Mouse (Mus musculus): ENCODE results near the gene Gm44965. TPM values are rescaled to one million over a fixed set of nuclear protein-coding genes. Genes with fewer than 3 reads are reported as not detected.

Gene Gm44965
- polyA plus RNA-seq, 1 experiment from 2014 or later = not detected

- Histone ChIP-seq H3K4me2 (no peak overlapping the region), H3K4me3 (replicated peaks) (no peak overlapping the region), H3K36me3 (no peaks in the 10 kb centered on the region), H3K27ac (no peak overlapping the region), H3K4me1 (replicated peaks) (0 out of 2 replicates have a peak, but pooled peaks cover 7% of the 10 kb centered on the region), H3K9me3 (replicated peaks) (no peaks in the 10 kb centered on the region), H3K27me3 (no peaks in the 10 kb centered on the region), H3K9ac (no peak overlapping the region)
- WGBS (ENCODE audit: insufficient replicate concordance) = 69% methylated on average over 4 of the region's 4 CpGs
- DNase-seq (no peak), ATAC-seq (ENCODE audit: low read depth) (no peak)
Observed at GRCm38 (mm10) chr6:48565693-48566310, 27.9 kb upstream of the Gm44965 start.

DNA sequence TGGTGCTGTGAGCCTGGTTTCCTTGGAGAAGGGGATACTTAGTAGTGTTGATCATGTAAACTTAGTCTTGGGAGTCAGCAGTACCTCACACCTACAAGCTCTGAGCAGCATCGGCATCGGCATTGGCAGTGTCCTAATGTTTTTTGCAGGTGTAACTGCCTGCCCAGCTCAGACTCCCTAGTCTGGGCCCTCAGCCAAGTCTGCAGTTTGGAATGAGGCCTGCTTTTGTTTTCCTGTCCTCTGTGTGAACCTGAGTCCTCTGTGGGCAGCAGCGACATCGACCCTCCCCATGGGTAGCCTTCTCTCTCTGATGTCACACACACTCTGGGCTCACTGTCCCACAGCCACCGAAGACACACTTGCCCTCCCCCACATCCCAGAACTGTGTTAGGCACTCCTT is 27.4 kb upstream of the Gm44965 start:
- H3K4me2 ChIP-seq = no peak overlapping the region
- no peak overlapping the region for H3K4me3 ChIP-seq (replicated peaks)
- 0 out of 2 replicates have a peak, but pooled peaks cover 7% of the 10 kb centered on the region for H3K4me1 ChIP-seq (replicated peaks)
- no peak overlapping the region for H3K9ac ChIP-seq
- ATAC-seq (ENCODE audit: low read depth) = no peak
- H3K36me3 ChIP-seq = no peaks in the 10 kb centered on the region
- no peak overlapping the region for H3K27ac ChIP-seq
- 68% methylated on average over 5 of the region's 5 CpGs for WGBS (ENCODE audit: insufficient replicate concordance)
- H3K9me3 ChIP-seq (replicated peaks) = no peaks in the 10 kb centered on the region
- DNase-seq = no peak
- no peaks in the 10 kb centered on the region for H3K27me3 ChIP-seq

- Histone ChIP-seq H3K36me3 (no peaks in the 10 kb centered on the region), H3K9ac (no peak overlapping the region)
- no peak for DNase-seq
Observed at GRCm38 (mm10) chr6:48568036-48568984, 25.4 kb upstream of the Gm44965 start.

DNA sequence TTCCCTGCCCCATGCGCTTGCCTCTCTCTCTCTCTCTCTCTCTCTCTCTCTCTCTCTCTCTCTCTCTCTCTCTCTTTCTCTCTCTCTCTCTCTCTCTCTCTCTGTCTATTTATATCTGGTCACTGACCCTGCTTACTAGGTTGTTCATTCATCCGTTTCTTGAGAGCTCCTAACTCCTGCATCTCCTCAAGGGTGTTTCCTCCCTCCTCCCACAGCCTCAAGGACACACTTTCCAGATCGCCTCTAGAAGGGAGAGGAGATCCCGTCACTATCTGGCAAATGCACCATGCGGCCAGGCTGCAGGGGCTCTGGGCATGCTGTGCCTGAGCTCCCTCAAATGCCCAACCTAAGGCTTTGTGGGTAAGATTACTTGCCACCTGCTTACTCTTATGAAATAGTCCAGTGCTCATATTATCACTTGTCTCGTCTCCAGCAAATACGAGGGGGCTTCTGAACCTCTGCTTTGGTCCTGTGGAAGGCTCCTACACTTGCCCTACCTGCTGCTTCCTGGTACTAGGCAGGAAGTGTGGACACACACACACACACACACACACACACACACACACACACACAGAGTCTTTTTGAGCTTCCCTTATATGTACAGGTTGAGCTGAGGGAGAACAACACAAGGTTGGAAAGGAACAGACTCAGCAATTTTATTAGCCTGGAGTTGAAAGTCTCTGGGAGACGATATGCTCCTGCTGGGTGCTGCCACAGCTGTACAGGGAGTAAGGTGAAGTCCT is 24.5 kb upstream of the Gm44965 start:
- Histone ChIP-seq H3K36me3 (no peaks in the 10 kb centered on the region), H3K27me3 (no peaks in the 10 kb centered on the region), H3K9ac (no peak overlapping the region), H3K4me1 (replicated peaks) (peaks cover 20% of the 10 kb centered on the region), H3K4me2 (no peak overlapping the region), H3K9me3 (replicated peaks) (no peaks in the 10 kb centered on the region), H3K4me3 (replicated peaks) (no peak overlapping the region), H3K27ac (no peak overlapping the region)
- DNase-seq (no peak), ATAC-seq (ENCODE audit: low read depth) (no peak)
- WGBS (ENCODE audit: insufficient replicate concordance) = 67% methylated on average over 8 of the region's 8 CpGs

More at GRCm38 (mm10) chr6:48568036-48568984, 25.4 kb upstream of the Gm44965 start:
- no peak overlapping the region for H3K27ac ChIP-seq
- no peak for ATAC-seq (ENCODE audit: low read depth)
- no peaks in the 10 kb centered on the region for H3K9me3 ChIP-seq (replicated peaks)
- H3K4me1 ChIP-seq (replicated peaks) = peaks cover 19% of the 10 kb centered on the region
- H3K4me2 ChIP-seq = no peak overlapping the region
- 76% methylated on average over 21 of the region's 21 CpGs for WGBS (ENCODE audit: insufficient replicate concordance)
- no peaks in the 10 kb centered on the region for H3K27me3 ChIP-seq
- no peak overlapping the region for H3K4me3 ChIP-seq (replicated peaks)

GRCm38 (mm10) chr6:48572014-48572413 is 21.7 kb upstream of the Gm44965 start:
- Histone ChIP-seq H3K9me3 (replicated peaks) (no peaks in the 10 kb centered on the region), H3K4me2 (no peak overlapping the region), H3K9ac (no peak overlapping the region), H3K27ac (no peak overlapping the region), H3K4me1 (replicated peaks) (peaks cover 13% of the 10 kb centered on the region), H3K27me3 (no peaks in the 10 kb centered on the region), H3K36me3 (no peaks in the 10 kb centered on the region), H3K4me3 (replicated peaks) (no peak overlapping the region)
- WGBS (ENCODE audit: insufficient replicate concordance) = 78% methylated on average over 5 of the region's 5 CpGs
- ATAC-seq (ENCODE audit: low read depth) (no peak), DNase-seq (no peak)

- no peak for DNase-seq
- Histone ChIP-seq H3K4me2 (no peak within 1 kb of the TSS), H3K9ac (no peak within 1 kb of the TSS), H3K9me3 (replicated peaks) (no peaks in the 10 kb centered on the region), H3K27ac (no peak within 1 kb of the TSS), H3K36me3 (no peaks in the 10 kb centered on the region), H3K4me3 (replicated peaks) (no peak within 1 kb of the TSS), H3K4me1 (replicated peaks) (peaks cover 13% of the 10 kb centered on the region), H3K27me3 (no peaks in the 10 kb centered on the region)
- WGBS (ENCODE audit: insufficient replicate concordance) = 40% methylated on average over 6 of the region's 6 CpGs
- ATAC-seq (ENCODE audit: low read depth) = no peak
Observed at GRCm38 (mm10) chr6:48572572-48573061, 21.1 kb upstream of the Gm44965 start, which contains the start of gene Rarres2. Gene Rarres2, minus strand, starts transcription at chr6:48572789.

GRCm38 (mm10) chr6:48573280-48573679 is 20.5 kb upstream of the Gm44965 start:
- Histone ChIP-seq H3K27me3 (no peaks in the 10 kb centered on the region), H3K27ac (no peak overlapping the region), H3K9me3 (replicated peaks) (no peaks in the 10 kb centered on the region), H3K4me3 (replicated peaks) (no peak overlapping the region), H3K4me2 (no peak overlapping the region), H3K4me1 (replicated peaks) (peaks cover 13% of the 10 kb centered on the region), H3K36me3 (no peaks in the 10 kb centered on the region), H3K9ac (no peak overlapping the region)
- DNase-seq = no peak
- 50% methylated on average over 10 of the region's 10 CpGs for WGBS (ENCODE audit: insufficient replicate concordance)
- ATAC-seq (ENCODE audit: low read depth) = no peak

DNA sequence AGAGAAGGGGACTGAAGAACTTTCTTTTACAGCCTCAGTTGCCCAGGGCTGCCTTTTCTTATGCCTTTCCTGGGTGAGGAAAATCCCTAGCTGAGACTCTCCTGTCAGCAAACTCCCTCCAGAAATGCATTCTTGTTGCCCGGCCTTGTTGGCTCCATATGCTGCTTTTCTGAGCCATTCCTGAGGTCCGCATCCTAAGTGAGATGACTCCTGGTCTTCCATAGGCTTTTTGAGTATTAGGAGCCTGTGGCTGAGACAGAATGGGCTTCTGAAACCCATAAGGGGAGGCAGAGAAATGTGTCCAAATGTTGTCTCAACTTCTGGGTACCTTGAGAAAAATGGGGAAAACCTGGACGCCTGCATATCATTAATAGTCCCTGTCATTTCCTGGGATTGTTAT is 19.8 kb upstream of the Gm44965 start:
- Histone ChIP-seq H3K9me3 (replicated peaks) (no peaks in the 10 kb centered on the region), H3K27ac (no peak overlapping the region), H3K4me2 (no peak overlapping the region), H3K27me3 (no peaks in the 10 kb centered on the region), H3K4me3 (replicated peaks) (no peak overlapping the region), H3K9ac (no peak overlapping the region), H3K4me1 (replicated peaks) (peaks cover 13% of the 10 kb centered on the region), H3K36me3 (no peaks in the 10 kb centered on the region)
- DNase-seq (no peak), ATAC-seq (ENCODE audit: low read depth) (no peak)
- WGBS (ENCODE audit: insufficient replicate concordance) = 59% methylated on average over 3 of the region's 3 CpGs

DNA sequence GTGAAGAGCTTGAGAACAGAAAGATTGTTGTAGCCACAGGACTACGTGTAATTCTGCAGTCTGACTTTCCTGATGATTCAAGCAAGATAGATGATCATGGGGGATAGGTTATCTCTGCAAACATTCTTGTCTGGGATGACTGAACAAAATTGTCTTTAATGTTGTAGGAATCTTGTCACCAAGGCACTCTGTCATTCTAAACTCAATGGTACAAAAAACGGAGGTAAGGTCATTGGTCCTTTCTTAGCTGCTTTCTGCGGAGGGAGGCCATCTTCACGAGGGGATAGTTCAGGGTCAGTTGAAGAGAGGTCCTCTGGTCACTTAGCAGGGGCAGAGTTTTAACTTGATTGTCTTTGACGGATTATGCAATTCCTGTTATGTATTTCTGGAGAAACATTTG is 15.0 kb upstream of the Gm44965 start:
- H3K27me3 ChIP-seq = no peaks in the 10 kb centered on the region
- H3K4me3 ChIP-seq (replicated peaks) = no peak overlapping the region
- no peaks in the 10 kb centered on the region for H3K36me3 ChIP-seq
- H3K9me3 ChIP-seq (replicated peaks) = no peaks in the 10 kb centered on the region
- H3K9ac ChIP-seq = no peak overlapping the region
- 35% methylated on average over 5 of the region's 5 CpGs for WGBS (ENCODE audit: insufficient replicate concordance)
- H3K27ac ChIP-seq = no peak overlapping the region
- no peaks in the 10 kb centered on the region for H3K4me1 ChIP-seq (replicated peaks)
- H3K4me2 ChIP-seq = no peak overlapping the region
- ATAC-seq (ENCODE audit: low read depth) = no peak
- no peak for DNase-seq

GRCm38 (mm10) chr6:48579215-48579648 is 14.5 kb upstream of the Gm44965 start:
- Histone ChIP-seq H3K9ac (no peak overlapping the region), H3K27me3 (no peaks in the 10 kb centered on the region), H3K9me3 (replicated peaks) (no peaks in the 10 kb centered on the region), H3K4me1 (replicated peaks) (no peaks in the 10 kb centered on the region), H3K36me3 (no peaks in the 10 kb centered on the region), H3K4me2 (no peak overlapping the region), H3K27ac (no peak overlapping the region), H3K4me3 (replicated peaks) (no peak overlapping the region)
- DNase-seq = no peak
- ATAC-seq (ENCODE audit: low read depth) = no peak
- 9% methylated on average over 5 of the region's 5 CpGs for WGBS (ENCODE audit: insufficient replicate concordance)

DNA sequence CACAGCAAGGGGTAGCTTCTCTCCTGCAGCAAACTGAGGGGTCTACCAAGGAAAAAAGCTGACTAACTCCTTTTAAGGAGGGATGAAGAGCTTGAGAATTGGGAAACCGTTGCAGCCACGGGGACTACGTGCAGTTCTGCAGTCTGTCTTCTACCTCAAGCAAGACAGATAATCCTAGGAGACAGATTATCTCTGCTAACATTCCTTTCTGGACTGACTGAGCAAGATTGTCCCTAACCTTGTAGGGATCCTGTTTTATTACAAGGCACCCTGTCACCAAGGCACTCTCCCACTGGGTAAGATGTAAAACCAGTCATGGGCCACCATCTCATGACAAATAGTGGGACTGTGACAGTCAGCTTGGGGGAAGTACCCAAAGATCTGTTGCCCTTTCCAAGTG is 12.5 kb upstream of the Gm44965 start:
- no peak overlapping the region for H3K27ac ChIP-seq
- ATAC-seq (ENCODE audit: low read depth) (no peak), DNase-seq (no peak)
- no peak overlapping the region for H3K4me3 ChIP-seq (replicated peaks)
- no peak overlapping the region for H3K4me2 ChIP-seq
- H3K4me1 ChIP-seq (replicated peaks) = no peaks in the 10 kb centered on the region
- H3K9ac ChIP-seq = no peak overlapping the region
- 34% methylated on average over 3 of the region's 3 CpGs for WGBS (ENCODE audit: insufficient replicate concordance)
- no peaks in the 10 kb centered on the region for H3K36me3 ChIP-seq
- 0 out of 2 replicates have a peak, but pooled peaks cover 2% of the 10 kb centered on the region for H3K9me3 ChIP-seq (replicated peaks)
- no peaks in the 10 kb centered on the region for H3K27me3 ChIP-seq

All from liver, embryonic 13.5 days (tissue).